Mouse (Mus musculus) hindbrain, embryonic 14.5 days (tissue): ENCODE results near the gene Scgb2a2. TPM values are rescaled to one million over a fixed set of nuclear protein-coding genes. Genes with fewer than 3 reads are reported as not detected.
"Not testable (repeated sequence)": the region's sequence is repeated elsewhere in the genome, so short reads cannot be mapped to it uniquely, and the experiment has no call there.

Experiments used
- ATAC-seq: fragments of 200-750 bp; cut with Nextera tagmentation; 2 replicates; pipeline ENCODE4 v1.8.0; 2017; ENCODE audit warnings: moderate number of reproducible peaks, mild to moderate bottlenecking, moderate TSS enrichment, moderate library complexity; ENCODE audit not compliant: low FRiP score
- DNase-seq: peaks from one replicate; pipeline ENCODE4 v3.0.0-alpha.2; 2015; ENCODE audit warnings: low spot score
- H3K27ac ChIP-seq: fragments of 300-500 bp; sonication (generic); 2 replicates; pipeline ENCODE4 v1.5.1; 2014; ENCODE audit warnings: mild to moderate bottlenecking, moderate library complexity
- H3K27me3 ChIP-seq: fragments of 300-500 bp; sonication (generic); 2 replicates; pipeline ENCODE4 v1.6.1; 2014; ENCODE audit warnings: mild to moderate bottlenecking, low read length, mixed read lengths; ENCODE audit not compliant: control insufficient read depth, insufficient read depth
- H3K36me3 ChIP-seq: fragments of 300-500 bp; sonication (generic); replicated peaks from 2 replicates; pipeline ENCODE4 v1.6.1; 2014; ENCODE audit not compliant: control insufficient read depth, insufficient read depth
- H3K4me1 ChIP-seq: fragments of 300-500 bp; sonication (generic); replicated peaks from 2 replicates; pipeline ENCODE4 v1.6.1; 2014; ENCODE audit warnings: antibody characterized with exemption, low read length, mixed read lengths; ENCODE audit not compliant: control insufficient read depth, insufficient read depth
- H3K4me2 ChIP-seq: fragments of 300-500 bp; sonication (generic); replicated peaks from 2 replicates; pipeline ENCODE4 v1.6.1; 2014; ENCODE audit warnings: mild to moderate bottlenecking, moderate library complexity
- H3K4me3 ChIP-seq: fragments of 300-500 bp; sonication (generic); replicated peaks from 2 replicates; pipeline ENCODE4 v1.5.1; 2014; ENCODE audit warnings: mild to moderate bottlenecking, low read length
- H3K9ac ChIP-seq: fragments of 300-500 bp; sonication (generic); 2 replicates; pipeline ENCODE4 v1.6.1; 2014
- H3K9me3 ChIP-seq: fragments of 300-500 bp; sonication (generic); 2 replicates; pipeline ENCODE4 v1.6.1; 2016; ENCODE audit warnings: low read length; ENCODE audit not compliant: control insufficient read depth
- WGBS: fragments of 180-500 bp; shearing (Covaris S2); extraction: QIAGEN DNeasy Blood & Tissue Kit; methylation state at CpG from one replicate; pipeline ENCODE4 v1.1.7; 2014; 5-methylcytosine and 5-hydroxymethylcytosine counted together
- polyA plus RNA-seq: library from polyadenylated mRNA; unstranded; fragments of >200 nt; fragmentation: Nextera tagmentation; extraction: Ambion mirVana; gene quantifications from 2 replicates; pipeline ENCODE4 v1.2.1, GENCODE M21; 2014

Scgb2a2 gene
- polyA plus RNA-seq: not detected in 2 replicates

DNA sequence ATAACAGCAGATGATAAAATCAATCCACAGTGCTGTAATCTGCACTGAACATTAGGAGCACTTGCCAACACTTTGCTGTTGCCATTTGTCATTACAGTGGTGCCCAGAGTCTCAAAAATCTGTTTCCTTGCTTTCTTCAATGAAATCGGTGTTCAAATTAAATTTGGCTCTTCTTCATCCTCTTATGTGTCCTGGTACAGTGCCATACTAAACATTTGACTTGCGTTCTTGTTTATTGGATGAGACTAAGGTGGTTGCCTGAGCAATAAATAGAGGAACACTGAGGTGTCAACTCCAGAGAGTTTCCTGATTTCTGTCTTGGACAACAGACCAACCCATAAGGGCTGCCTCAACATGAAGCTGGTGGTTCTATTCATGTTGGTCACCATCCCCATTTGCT lies at the start of gene Scgb2a2:
Gene Scgb2a2 (plus strand): TSS at position 301 of the 400 bp plus-strand sequence.
- ATAC-seq: no peak
- 90% methylated on average over 2 of the region's 2 CpGs for WGBS
- H3K4me2 ChIP-seq: no peak within 1 kb of the TSS
- H3K9ac ChIP-seq: no peak within 1 kb of the TSS
- no peaks in the 10 kb centered on the region for H3K36me3 ChIP-seq
- no peaks in the 10 kb centered on the region for H3K27me3 ChIP-seq
- DNase-seq: no peak
- H3K4me1 ChIP-seq: no peaks in the 10 kb centered on the region
- no peak within 1 kb of the TSS for H3K4me3 ChIP-seq
- H3K27ac ChIP-seq: no peak within 1 kb of the TSS
- H3K9me3 ChIP-seq: no peaks in the 10 kb centered on the region

GRCm38 (mm10) chr19:9836581-9837340 lies 10.6 kb upstream of the Scgb2a2 start:
- not testable (repeated sequence) for H3K9me3 ChIP-seq, H3K36me3 ChIP-seq, H3K27me3 ChIP-seq, DNase-seq, H3K27ac ChIP-seq, H3K4me1 ChIP-seq
- 15% methylated on average over 18 of the region's 21 CpGs for WGBS
- peak; percentile 93 for ATAC-seq
- Histone ChIP-seq H3K4me3 (peak overlapping the region; percentile 25), H3K4me2 (peak overlapping the region; percentile 41), H3K9ac (0 out of 2 replicates have a peak overlapping the region, but pooled peaks have one; percentile 33)

DNA sequence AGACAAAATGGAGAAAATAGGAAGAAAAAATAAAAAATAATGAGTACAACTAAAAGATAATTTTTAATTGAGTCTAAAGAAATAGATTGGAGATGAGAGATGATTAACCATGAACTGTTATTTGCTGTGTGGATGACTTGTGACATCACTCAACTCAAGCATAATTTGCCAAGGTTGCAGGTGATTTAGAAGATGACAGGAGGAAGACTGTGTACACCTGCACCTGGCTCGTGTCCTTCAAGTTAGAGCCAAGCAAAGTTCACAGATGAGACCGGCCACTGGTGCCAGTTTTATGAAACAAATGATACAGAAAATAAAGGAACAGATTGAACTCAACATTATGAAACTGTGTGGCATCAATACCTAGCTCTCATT lies 10.0 kb upstream of the Scgb2a2 start:
- Histone ChIP-seq H3K4me3 (no peak overlapping the region), H3K27me3 (no peaks in the 10 kb centered on the region), H3K4me1 (no peaks in the 10 kb centered on the region), H3K9ac (no peak overlapping the region), H3K4me2 (no peak overlapping the region), H3K36me3 (no peaks in the 10 kb centered on the region), H3K27ac (no peak overlapping the region), H3K9me3 (no peaks in the 10 kb centered on the region)
- peak; percentile 62 for ATAC-seq
- no peak for DNase-seq
- WGBS: 65% methylated on average over 2 of the region's 2 CpGs

- not testable (repeated sequence) for H3K4me2 ChIP-seq, H3K9ac ChIP-seq, H3K4me3 ChIP-seq, H3K36me3 ChIP-seq, ATAC-seq, H3K27me3 ChIP-seq, H3K4me1 ChIP-seq, DNase-seq, H3K27ac ChIP-seq, H3K9me3 ChIP-seq
- WGBS: 35% methylated on average over 3 of the region's 3 CpGs
Measured at GRCm38 (mm10) chr19:9849368-9850075, 2.2 kb downstream of the Scgb2a2 start.

GRCm38 (mm10) chr19:9860821-9861220 lies 13.5 kb downstream of the Scgb2a2 start:
- not testable (repeated sequence) for ATAC-seq, DNase-seq, H3K36me3 ChIP-seq, H3K27me3 ChIP-seq, H3K27ac ChIP-seq, H3K9ac ChIP-seq, H3K4me2 ChIP-seq, H3K4me1 ChIP-seq, H3K9me3 ChIP-seq, H3K4me3 ChIP-seq
- 92% methylated on average over 2 of the region's 3 CpGs for WGBS

GRCm38 (mm10) chr19:9864856-9865255 lies 17.5 kb downstream of the Scgb2a2 start:
- Histone ChIP-seq H3K4me3 (no peak overlapping the region), H3K27me3 (no peaks in the 10 kb centered on the region), H3K4me1 (no peaks in the 10 kb centered on the region), H3K4me2 (no peak overlapping the region), H3K9me3 (no peaks in the 10 kb centered on the region), H3K9ac (no peak overlapping the region), H3K27ac (no peak overlapping the region), H3K36me3 (no peaks in the 10 kb centered on the region)
- DNase-seq: no peak
- WGBS: 84% methylated on average over 1 of the region's 1 CpGs
- ATAC-seq: no peak

- H3K4me1 ChIP-seq: no peaks in the 10 kb centered on the region
- DNase-seq (no peak), ATAC-seq (no peak)
- H3K36me3 ChIP-seq: 0 out of 2 replicates have a peak, but pooled peaks cover 3% of the 10 kb centered on the region
- H3K9ac ChIP-seq: no peak overlapping the region
- no peaks in the 10 kb centered on the region for H3K9me3 ChIP-seq
- H3K27me3 ChIP-seq: no peaks in the 10 kb centered on the region
- H3K4me3 ChIP-seq: no peak overlapping the region
- no peak overlapping the region for H3K27ac ChIP-seq
- no peak overlapping the region for H3K4me2 ChIP-seq
Measured at GRCm38 (mm10) chr19:9865466-9865865, 18.1 kb downstream of the Scgb2a2 start.

DNA sequence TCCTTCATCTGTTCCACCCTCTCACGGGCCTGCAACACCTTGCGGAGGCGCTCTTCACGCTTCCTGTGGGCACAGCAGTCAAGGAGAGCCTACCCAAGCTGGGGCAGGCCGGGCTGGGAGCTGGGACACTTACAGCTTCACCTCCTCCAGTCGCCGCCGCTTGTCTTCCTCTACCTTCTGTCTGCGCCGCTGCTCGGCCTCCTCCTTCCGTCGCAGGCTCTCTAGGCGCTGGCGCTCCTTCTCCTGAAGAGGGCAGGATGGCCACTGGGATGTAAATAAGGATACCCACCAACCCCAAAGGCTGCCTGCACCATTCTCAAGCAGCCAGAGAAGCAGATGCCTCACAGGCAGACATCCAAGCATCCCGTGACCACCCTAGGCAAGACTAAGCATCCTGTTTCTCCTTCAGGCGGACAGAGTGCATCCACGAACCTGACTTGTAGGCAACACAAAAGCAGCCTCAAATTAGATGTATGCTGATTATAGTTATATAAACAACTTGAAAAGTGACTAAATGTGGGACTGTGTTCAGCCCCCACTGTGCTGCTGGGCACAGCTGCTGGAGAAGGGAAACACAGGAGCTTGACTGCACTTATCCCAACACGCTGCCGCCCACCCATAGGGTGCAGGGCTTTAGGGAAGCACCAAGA lies 30.9 kb downstream of the Scgb2a2 start:
- Histone ChIP-seq H3K4me3 (no peak overlapping the region), H3K27me3 (no peaks in the 10 kb centered on the region), H3K9ac (no peak overlapping the region), H3K4me1 (no peaks in the 10 kb centered on the region), H3K27ac (no peak overlapping the region), H3K4me2 (no peak overlapping the region), H3K9me3 (no peaks in the 10 kb centered on the region), H3K36me3 (peaks cover 71% of the 10 kb centered on the region)
- DNase-seq (no peak), ATAC-seq (no peak)
- WGBS: 94% methylated on average over 20 of the region's 20 CpGs

DNA sequence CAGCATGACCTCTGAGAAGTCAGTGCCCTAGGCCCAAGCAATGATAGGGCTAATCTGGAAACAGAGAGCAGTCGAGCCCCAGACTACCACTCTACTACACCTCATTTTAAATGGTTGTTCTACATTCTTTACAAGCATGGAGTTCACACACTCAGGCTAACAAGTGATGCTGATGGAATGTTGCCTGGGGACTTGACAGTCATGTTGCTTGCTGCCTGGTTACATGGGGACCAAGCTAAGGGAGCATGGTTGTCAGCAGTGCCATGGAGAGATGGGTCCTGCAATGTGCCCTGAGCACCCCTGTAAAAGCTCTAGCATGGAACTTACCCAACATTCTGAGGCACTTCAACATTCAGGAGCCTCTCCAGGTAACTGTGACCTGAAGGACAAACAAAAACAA lies 39.0 kb downstream of the Scgb2a2 start:
- Histone ChIP-seq H3K4me3 (no peak overlapping the region), H3K4me1 (no peaks in the 10 kb centered on the region), H3K4me2 (no peak overlapping the region), H3K27ac (no peak overlapping the region), H3K27me3 (no peaks in the 10 kb centered on the region), H3K9me3 (no peaks in the 10 kb centered on the region), H3K9ac (no peak overlapping the region), H3K36me3 (peaks cover 59% of the 10 kb centered on the region)
- no peak for DNase-seq
- no peak for ATAC-seq
- WGBS: 92% methylated on average over 1 of the region's 1 CpGs
